Mouse (Mus musculus) cerebellum, adult 2 months (tissue): Measurements from ENCODE around the gene Prtg.

ENCODE experiments used
- CTCF ChIP-seq: fragments of 200-500 bp; IDR thresholded peaks from 2 replicates; pipeline ENCODE4 v1.5.1; 2011; ENCODE audit warnings: low read depth, mild to moderate bottlenecking, control low read depth, low read length, moderate library complexity, borderline replicate concordance; ENCODE audit not compliant: insufficient read depth
- POLR2A ChIP-seq: fragments of 200-500 bp; IDR thresholded peaks from 2 replicates; pipeline ENCODE4 v1.6.1; 2011; ENCODE audit warnings: low read length, control low read depth, borderline replicate concordance; ENCODE audit not compliant: insufficient read depth

GRCm38 (mm10) chr9:72949572-72949971 is 142.9 kb downstream of the Prtg start:
- TF ChIP-seq POLR2A = no peak
- TF ChIP-seq CTCF = no peak
